Mouse (Mus musculus) limb, embryonic 12.5 days (tissue): ENCODE results near the gene Rab27a. TPM values are rescaled to one million over a fixed set of nuclear protein-coding genes. Genes with fewer than 3 reads are reported as not detected.
"Not testable (repeated sequence)": the region's sequence is repeated elsewhere in the genome, so short reads cannot be mapped to it uniquely, and the experiment has no call there.

ENCODE experiments used
- ATAC-seq: fragments of 200-750 bp; cut with Nextera tagmentation; 2 replicates; pipeline ENCODE4 v1.8.0; 2017; ENCODE audit warnings: low read depth, moderate TSS enrichment; ENCODE audit not compliant: insufficient number of reproducible peaks, insufficient read depth, low FRiP score, low TSS enrichment
- H3K27ac ChIP-seq: fragments of 300-500 bp; sonication (generic); 2 replicates; pipeline ENCODE4 v1.5.1; 2016; ENCODE audit warnings: mild to moderate bottlenecking, moderate library complexity
- H3K27me3 ChIP-seq: fragments of 300-500 bp; sonication (generic); 2 replicates; pipeline ENCODE4 v1.6.1; 2016; ENCODE audit warnings: mild to moderate bottlenecking, moderate library complexity
- H3K36me3 ChIP-seq: fragments of 300-500 bp; sonication (generic); 2 replicates; pipeline ENCODE4 v1.6.1; 2016; ENCODE audit warnings: mild to moderate bottlenecking, moderate library complexity
- H3K4me1 ChIP-seq: fragments of 300-500 bp; sonication (generic); replicated peaks from 2 replicates; pipeline ENCODE4 v1.6.1; 2016
- H3K4me2 ChIP-seq: fragments of 300-500 bp; sonication (generic); 2 replicates; pipeline ENCODE4 v1.6.1; 2016; ENCODE audit warnings: mild to moderate bottlenecking, moderate library complexity
- H3K4me3 ChIP-seq: fragments of 300-500 bp; sonication (generic); replicated peaks from 2 replicates; pipeline ENCODE4 v1.5.1; 2016; ENCODE audit warnings: mild to moderate bottlenecking
- H3K9ac ChIP-seq: fragments of 300-500 bp; sonication (generic); replicated peaks from 2 replicates; pipeline ENCODE4 v1.6.1; 2016; ENCODE audit warnings: mild to moderate bottlenecking, moderate library complexity
- H3K9me3 ChIP-seq: fragments of 300-500 bp; sonication (generic); 2 replicates; pipeline ENCODE4 v1.6.1; 2016; ENCODE audit warnings: mild to moderate bottlenecking, moderate library complexity
- WGBS: fragments of 180-500 bp; shearing (Covaris S2); methylation state at CpG from one replicate; pipeline ENCODE4 v1.1.7; 2016; 5-methylcytosine and 5-hydroxymethylcytosine counted together
- polyA plus RNA-seq: library from polyadenylated mRNA; unstranded; fragments of >200 nt; fragmentation: Nextera tagmentation; extraction: Ambion mirVana; gene quantifications from 2 replicates; pipeline ENCODE4 v1.2.1, GENCODE M21; 2016

The Rab27a gene
- polyA plus RNA-seq, 1 experiment from 2014 or later: 6.8 TPM

DNA sequence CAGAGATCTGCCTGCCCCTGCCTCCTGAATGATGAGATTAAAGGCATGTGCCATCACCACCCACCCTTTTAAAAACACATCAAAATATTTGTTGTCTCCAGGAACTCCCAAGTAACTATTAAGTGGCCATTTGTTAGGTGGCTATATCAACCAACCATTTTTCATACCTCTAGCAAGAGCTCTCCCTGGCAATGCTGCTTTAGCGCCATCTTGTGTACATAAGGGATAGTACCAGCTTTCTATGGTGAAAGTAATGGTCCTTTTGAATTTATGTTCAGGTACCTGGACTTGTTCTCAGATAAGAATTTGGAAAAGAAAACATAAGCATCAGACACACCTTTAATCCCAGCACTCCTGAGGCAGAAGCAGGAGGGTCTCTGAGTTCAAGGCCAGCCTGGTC, 47.1 kb downstream of the Rab27a start:
- H3K9me3 ChIP-seq: no peaks in the 10 kb centered on the region
- no peak overlapping the region for H3K9ac ChIP-seq
- peaks cover 11% of the 10 kb centered on the region for H3K27me3 ChIP-seq
- no peak for ATAC-seq
- no peaks in the 10 kb centered on the region for H3K4me1 ChIP-seq
- 2% methylated on average over 1 of the region's 1 CpGs for WGBS
- H3K36me3 ChIP-seq: no peaks in the 10 kb centered on the region
- H3K4me2 ChIP-seq: no peak overlapping the region
- H3K27ac ChIP-seq: no peak overlapping the region
- no peak overlapping the region for H3K4me3 ChIP-seq

DNA sequence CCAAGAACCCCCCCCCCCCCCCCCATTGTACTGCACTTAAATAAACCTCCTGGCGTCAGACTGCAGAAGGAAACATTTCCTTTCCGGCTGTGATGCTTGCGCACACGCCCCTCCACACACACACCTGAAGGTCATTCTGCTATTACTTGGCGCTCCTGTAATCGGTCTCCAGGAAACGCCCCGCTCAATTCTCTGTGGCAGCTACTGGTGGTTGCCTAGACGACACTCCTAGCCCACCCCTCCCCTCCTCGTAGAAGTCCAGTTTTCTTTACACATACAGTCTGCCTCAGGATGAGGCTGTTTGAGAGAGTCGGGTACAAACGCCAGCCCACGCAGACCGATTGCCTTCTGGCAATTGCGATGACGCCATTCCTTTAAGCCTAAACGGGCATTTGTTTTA, 49.9 kb downstream of the Rab27a start:
- Histone ChIP-seq H3K36me3 (no peaks in the 10 kb centered on the region), H3K4me3 (no peak overlapping the region), H3K4me1 (no peaks in the 10 kb centered on the region), H3K9ac (no peak overlapping the region), H3K27me3 (peaks cover 8% of the 10 kb centered on the region), H3K9me3 (no peaks in the 10 kb centered on the region), H3K4me2 (0 out of 2 replicates have a peak overlapping the region, but pooled peaks have one; percentile 10), H3K27ac (no peak overlapping the region)
- no peak for ATAC-seq
- WGBS: 39% methylated on average over 17 of the region's 17 CpGs

DNA sequence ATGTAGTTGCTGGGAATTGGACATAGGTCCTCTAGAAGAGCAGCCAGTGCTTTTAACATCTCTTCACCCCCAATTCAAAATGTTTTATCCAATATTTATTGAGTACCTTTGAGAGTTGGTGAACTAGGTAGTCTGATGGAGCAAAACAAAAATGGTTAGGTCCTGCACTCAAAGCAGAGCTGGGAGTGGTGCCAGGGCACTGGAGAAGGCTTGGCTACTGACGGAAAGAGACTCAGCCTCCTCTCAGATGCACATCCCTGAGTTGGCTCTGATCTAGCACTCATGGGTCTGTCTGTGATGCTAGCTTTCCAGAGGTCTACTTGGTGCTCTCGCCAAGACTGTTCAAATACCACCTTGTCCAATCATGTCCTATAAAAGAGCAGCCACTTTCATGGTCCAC, 53.2 kb downstream of the Rab27a start:
- 75% methylated on average over 2 of the region's 2 CpGs for WGBS
- H3K4me1 ChIP-seq: 0 out of 2 replicates have a peak, but pooled peaks cover under 1% of the 10 kb centered on the region
- H3K9ac ChIP-seq: no peak overlapping the region
- no peak for ATAC-seq
- H3K4me3 ChIP-seq: no peak overlapping the region
- no peak overlapping the region for H3K27ac ChIP-seq
- H3K36me3 ChIP-seq: no peaks in the 10 kb centered on the region
- H3K4me2 ChIP-seq: no peak overlapping the region
- H3K27me3 ChIP-seq: peaks cover 20% of the 10 kb centered on the region
- no peaks in the 10 kb centered on the region for H3K9me3 ChIP-seq

DNA sequence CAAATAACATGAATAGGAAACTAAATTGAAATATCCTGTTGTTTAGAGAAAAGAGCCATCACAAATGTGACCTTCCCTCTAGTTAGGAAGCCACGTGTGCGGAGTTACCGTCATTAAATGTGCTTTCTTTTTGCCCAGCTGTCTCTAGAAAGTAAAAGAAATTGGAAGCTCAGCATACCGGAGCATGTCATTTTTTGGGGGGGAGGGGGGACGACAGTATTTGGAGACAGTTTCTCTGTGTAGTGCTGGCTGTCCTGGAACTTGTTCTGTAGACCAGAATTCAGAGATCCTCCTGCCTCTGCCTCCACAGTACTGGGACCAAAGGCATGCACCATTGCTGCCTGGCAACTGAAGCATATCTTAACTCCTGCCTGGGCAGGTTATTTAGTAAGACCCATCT, 56.9 kb downstream of the Rab27a start, which contains the start of gene Khdc3:
Gene Khdc3, plus strand, starts transcription at position 301 of the 400 bp plus-strand sequence.
- no peak for ATAC-seq
- H3K27ac ChIP-seq: no peak within 1 kb of the TSS
- H3K36me3 ChIP-seq: no peaks in the 10 kb centered on the region
- peaks cover 10% of the 10 kb centered on the region for H3K4me1 ChIP-seq
- WGBS: 88% methylated on average over 5 of the region's 5 CpGs
- H3K27me3 ChIP-seq: peaks cover 47% of the 10 kb centered on the region
- no peak within 1 kb of the TSS for H3K4me2 ChIP-seq
- H3K4me3 ChIP-seq: no peak within 1 kb of the TSS
- no peak within 1 kb of the TSS for H3K9ac ChIP-seq
- H3K9me3 ChIP-seq: no peaks in the 10 kb centered on the region

DNA sequence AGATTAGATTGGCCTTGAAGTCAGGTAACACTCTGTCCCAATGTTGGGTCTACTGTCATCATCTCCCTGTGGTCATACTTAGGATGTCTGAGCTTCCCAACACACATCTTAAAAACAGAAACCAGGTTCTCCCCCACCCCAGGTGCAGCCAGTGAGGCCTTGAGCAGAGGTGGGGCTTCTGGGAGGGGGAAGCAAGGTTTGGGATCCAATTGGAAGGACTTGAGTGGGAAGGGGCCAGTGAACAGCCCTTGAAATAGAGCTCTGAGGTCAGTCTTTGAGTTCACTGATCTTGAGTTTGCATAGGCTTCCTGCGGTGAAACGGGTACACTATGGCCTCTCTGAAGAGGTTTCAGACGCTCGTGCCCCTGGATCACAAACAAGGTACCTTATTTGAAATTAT, 57.5 kb downstream of the Rab27a start, which contains the start of gene Gm20509:
Gene Gm20509, plus strand, starts transcription at position 290 of the 400 bp plus-strand sequence.
- H3K9ac ChIP-seq: peak within 1 kb of the TSS; percentile 66
- H3K27me3 ChIP-seq: peaks cover 52% of the 10 kb centered on the region
- H3K9me3 ChIP-seq: no peaks in the 10 kb centered on the region
- H3K4me3 ChIP-seq: peak within 1 kb of the TSS; percentile 49
- H3K27ac ChIP-seq: no peak within 1 kb of the TSS
- no peak for ATAC-seq
- peak within 1 kb of the TSS; percentile 90 for H3K4me2 ChIP-seq
- H3K4me1 ChIP-seq: peaks cover 10% of the 10 kb centered on the region
- H3K36me3 ChIP-seq: no peaks in the 10 kb centered on the region
- WGBS: 94% methylated on average over 4 of the region's 4 CpGs

DNA sequence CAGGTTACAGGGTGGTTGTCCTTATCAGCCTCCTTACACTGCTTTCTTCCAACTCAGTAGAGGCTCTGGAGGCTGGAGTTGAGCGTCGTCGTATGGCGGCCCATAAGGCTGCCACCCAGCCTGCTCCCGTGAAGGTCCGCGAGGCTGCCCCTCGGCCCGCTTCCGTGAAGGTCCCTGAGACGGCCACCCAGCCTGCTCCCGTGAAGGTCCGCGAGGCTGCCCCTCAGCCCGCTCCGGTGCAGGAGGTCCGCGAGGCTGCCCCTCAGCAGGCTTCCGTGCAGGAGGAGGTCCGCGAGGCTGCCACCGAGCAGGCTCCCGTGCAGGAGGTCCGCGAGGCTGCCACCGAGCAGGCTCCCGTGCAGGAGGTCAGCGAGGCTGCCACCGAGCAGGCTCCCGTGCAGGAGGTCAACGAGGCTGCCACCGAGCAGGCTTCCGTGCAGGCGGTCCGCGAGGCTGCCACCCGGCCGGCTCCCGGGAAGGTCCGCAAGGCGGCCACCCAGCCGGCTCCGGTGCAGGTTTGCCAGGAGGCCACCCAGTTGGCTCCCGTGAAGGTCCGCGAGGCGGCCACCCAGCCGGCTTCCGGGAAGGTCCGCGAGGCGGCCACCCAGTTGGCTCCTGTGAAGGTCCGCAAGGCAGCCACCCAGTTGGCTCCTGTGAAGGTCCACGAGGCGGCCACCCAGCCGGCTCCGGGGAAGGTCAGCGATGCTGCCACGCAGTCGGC, 58.7 kb downstream of the Rab27a start:
- Histone ChIP-seq H3K9ac (peak overlapping the region; percentile 66), H3K36me3 (no peaks in the 10 kb centered on the region), H3K9me3 (no peaks in the 10 kb centered on the region), H3K27me3 (peaks cover 52% of the 10 kb centered on the region), H3K4me1 (peaks cover 10% of the 10 kb centered on the region), H3K4me2 (peak overlapping the region; percentile 90), H3K27ac (no peak overlapping the region), H3K4me3 (peak overlapping the region; percentile 49)
- peak; percentile 62; the same call in 1 of the 2 replicates for ATAC-seq
- 5% methylated on average over 60 of the region's 60 CpGs for whole genome bisulfite sequencing

DNA sequence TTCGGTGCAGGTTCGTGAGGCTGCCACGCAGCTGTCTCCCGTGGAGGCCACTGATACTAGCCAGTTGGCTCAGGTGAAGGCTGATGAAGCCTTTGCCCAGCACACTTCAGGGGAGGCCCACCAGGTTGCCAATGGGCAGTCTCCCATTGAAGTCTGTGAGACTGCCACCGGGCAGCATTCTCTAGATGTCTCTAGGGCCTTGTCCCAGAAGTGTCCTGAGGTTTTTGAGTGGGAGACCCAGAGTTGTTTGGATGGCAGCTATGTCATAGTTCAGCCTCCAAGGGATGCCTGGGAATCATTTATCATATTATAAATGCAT, 59.2 kb downstream of the Rab27a start:
- H3K4me3 ChIP-seq: peak overlapping the region; percentile 49
- no peaks in the 10 kb centered on the region for H3K36me3 ChIP-seq
- WGBS: 29% methylated on average over 5 of the region's 5 CpGs
- peaks cover 52% of the 10 kb centered on the region for H3K27me3 ChIP-seq
- peak overlapping the region; percentile 90 for H3K4me2 ChIP-seq
- ATAC-seq: no peak
- H3K27ac ChIP-seq: no peak overlapping the region
- peak overlapping the region; percentile 66 for H3K9ac ChIP-seq
- H3K9me3 ChIP-seq: no peaks in the 10 kb centered on the region
- peaks cover 10% of the 10 kb centered on the region for H3K4me1 ChIP-seq

DNA sequence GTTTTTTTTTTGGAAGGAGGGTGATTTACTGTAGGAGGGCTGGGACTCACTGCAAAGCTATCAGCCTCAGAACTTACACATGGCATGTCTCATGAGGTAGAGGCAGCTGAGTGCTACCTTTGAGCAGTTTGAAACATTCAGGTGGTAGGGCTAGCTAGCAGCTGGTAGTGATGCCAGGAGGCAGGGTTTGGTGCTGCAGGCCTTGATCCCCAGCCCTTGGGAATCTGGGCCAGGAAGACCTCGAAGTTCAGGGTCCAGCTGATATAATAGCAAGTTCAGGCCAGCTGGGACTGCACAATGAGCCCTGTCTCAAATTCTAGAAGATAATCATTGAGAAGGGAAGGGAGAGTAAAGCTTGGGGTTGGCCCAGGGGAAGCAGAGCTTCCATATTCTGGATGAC, 60.5 kb downstream of the Rab27a start:
- no peak for ATAC-seq
- no peak overlapping the region for H3K27ac ChIP-seq

DNA sequence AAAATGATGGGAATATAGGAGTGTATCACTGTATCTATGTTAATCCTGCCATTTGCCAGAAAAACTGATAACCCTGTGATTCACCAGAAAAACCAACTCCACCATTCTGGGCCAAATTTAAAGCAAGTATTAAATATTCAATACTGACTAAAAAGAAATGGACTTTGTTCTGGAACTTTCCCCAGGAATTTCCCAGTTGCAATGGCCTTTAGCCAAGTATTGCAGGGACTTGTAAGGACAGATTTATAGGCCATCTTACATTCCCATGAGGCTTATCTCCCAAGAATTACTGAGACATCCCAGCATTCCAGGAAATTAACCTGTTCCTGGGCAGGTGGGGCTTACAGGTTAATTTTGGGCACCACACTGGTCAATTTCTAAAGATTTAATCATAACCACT, 61.1 kb downstream of the Rab27a start:
- Histone ChIP-seq H3K9ac (no peak overlapping the region), H3K4me1 (peaks cover 10% of the 10 kb centered on the region), H3K4me2 (no peak overlapping the region), H3K27me3 (peaks cover 52% of the 10 kb centered on the region), H3K9me3 (no peaks in the 10 kb centered on the region), H3K4me3 (no peak overlapping the region), H3K36me3 (no peaks in the 10 kb centered on the region), H3K27ac (no peak overlapping the region)
- ATAC-seq: no peak

More for the DNA sequence above, 60.5 kb downstream of the Rab27a start:
- H3K27me3 ChIP-seq: peaks cover 52% of the 10 kb centered on the region
- H3K9me3 ChIP-seq: no peaks in the 10 kb centered on the region
- H3K36me3 ChIP-seq: no peaks in the 10 kb centered on the region
- H3K4me1 ChIP-seq: peaks cover 10% of the 10 kb centered on the region
- H3K4me2 ChIP-seq: no peak overlapping the region
- H3K4me3 ChIP-seq: no peak overlapping the region
- WGBS: 68% methylated on average over 1 of the region's 1 CpGs
- no peak overlapping the region for H3K9ac ChIP-seq

DNA sequence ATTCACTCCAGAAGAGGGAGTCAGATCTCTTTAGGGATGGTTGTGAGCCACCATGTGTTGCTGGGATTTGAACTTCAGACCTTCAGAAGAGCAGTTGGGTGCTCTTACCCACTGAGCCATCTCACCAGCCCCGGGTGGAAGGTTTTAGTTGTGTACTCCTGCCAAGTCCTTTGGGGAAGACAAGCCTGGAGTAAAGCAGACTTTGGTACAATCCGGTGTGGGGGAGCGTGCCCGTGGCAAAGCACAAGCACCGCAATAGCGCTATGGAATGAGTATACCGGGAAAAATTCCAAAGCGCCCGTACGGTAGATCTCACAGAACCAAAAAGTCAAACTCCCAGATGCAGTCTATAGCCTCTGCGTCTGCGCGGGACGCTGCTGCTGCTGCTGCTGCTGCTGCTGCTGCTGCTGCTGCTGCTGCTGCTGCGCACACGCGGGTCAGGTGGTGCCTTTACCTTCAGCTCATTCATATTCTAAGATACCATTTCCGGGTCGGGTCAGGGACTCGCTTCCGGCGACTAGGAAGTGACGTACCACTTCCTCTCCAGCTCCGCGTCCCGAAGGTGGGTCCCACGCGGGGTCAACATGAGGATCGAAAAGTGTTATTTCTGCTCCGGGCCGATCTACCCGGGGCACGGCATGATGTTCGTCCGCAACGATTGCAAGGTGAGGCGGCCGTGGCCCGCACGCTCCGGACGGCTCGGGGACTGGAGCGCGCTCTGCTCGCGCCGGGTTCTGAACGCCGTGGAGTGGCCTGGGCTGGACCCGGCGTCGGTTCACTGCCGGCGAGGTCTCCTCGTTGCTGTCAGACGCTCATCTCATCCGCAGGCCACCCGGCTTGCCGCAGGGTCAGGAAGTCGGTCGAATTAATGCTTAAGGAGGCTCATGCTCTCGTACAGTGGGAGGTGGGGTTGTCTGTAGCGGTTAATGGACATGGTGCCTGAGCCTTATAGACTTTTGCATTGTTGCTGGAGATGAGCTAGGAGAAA, 68.6 kb downstream of the Rab27a start, which contains the start of gene Rsl24d1:
Gene Rsl24d1, plus strand, starts transcription at position 508 of the 988 bp plus-strand sequence.
- Histone ChIP-seq H3K9ac (peak within 1 kb of the TSS; percentile 79), H3K9me3 (no peaks in the 10 kb centered on the region), H3K4me3 (peak within 1 kb of the TSS; percentile 93), H3K4me2 (peak within 1 kb of the TSS; percentile 69), H3K27ac (peak within 1 kb of the TSS; percentile 76; the same call in 1 of the 2 replicates), H3K27me3 (no peaks in the 10 kb centered on the region; the same call in 1 of the 2 replicates), H3K4me1 (peaks cover 8% of the 10 kb centered on the region), H3K36me3 (peaks cover 27% of the 10 kb centered on the region)
- ATAC-seq: peak; percentile 96
- 1% methylated on average over 64 of the region's 64 CpGs for WGBS

DNA sequence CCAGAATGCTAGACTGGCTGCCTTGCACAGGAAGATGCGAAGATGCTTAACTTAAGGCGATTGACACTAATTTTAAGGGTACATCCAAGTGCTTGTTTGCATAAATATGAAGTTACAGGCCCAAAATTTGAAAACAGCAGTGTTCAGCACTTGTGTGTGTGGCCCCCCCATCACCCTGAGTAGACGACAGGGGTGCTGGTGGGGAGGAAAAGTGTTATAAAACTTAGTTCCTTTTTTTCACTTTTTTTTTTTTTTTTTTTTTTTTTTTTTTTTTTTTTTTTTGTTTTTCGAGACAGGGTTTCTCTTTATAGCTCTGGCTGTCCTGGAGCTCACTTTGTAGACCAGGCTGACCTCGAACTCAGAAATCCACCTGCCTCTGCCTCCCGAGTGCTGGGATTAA, 72.0 kb downstream of the Rab27a start:
- not testable (repeated sequence) for ATAC-seq, H3K4me2 ChIP-seq, H3K27me3 ChIP-seq, H3K4me1 ChIP-seq, H3K4me3 ChIP-seq, H3K9me3 ChIP-seq, H3K9ac ChIP-seq, H3K27ac ChIP-seq
- peaks cover 58% of the 10 kb centered on the region for H3K36me3 ChIP-seq
- WGBS: 94% methylated on average over 5 of the region's 6 CpGs
